43 mouse cellular contexts compared by ENCODE assay signal in genomic region chr6:89740466-89740865, GRCm38 (mm10). TPM values are rescaled to one million over a fixed set of nuclear protein-coding genes. Genes with fewer than 3 reads are reported as not detected.
"Had no signal": no experiment of that assay in that cellular context is flagged by ENCODE, and none has a peak within 500 bp of the region (broad histone marks: within the 10 kb centered on the region; RNA-seq: fewer than 3 reads in every experiment).

Gene Vmn1r41, plus strand, starts transcription at chr6:89740766.

- H3K9ac ChIP-seq: heart, embryonic 12.5 days; heart, embryonic 13.5 days; heart, embryonic 15.5 days; hindbrain, embryonic 12.5 days; hindbrain, embryonic 13.5 days; hindbrain, embryonic 14.5 days; hindbrain, embryonic 15.5 days; intestine, embryonic 15.5 days; kidney, embryonic 15.5 days had no signal

- H3K36me3 ChIP-seq: heart, embryonic 10.5 days; heart, embryonic 12.5 days; heart, embryonic 13.5 days; heart, embryonic 15.5 days; hindbrain, embryonic 10.5 days; hindbrain, embryonic 12.5 days; hindbrain, embryonic 13.5 days; hindbrain, embryonic 15.5 days; intestine, embryonic 15.5 days; kidney, embryonic 15.5 days had no signal

- H3K4me2 ChIP-seq: heart, embryonic 11.5 days; heart, embryonic 12.5 days; heart, embryonic 13.5 days; heart, embryonic 15.5 days; hindbrain, embryonic 12.5 days; hindbrain, embryonic 13.5 days; hindbrain, embryonic 14.5 days; hindbrain, embryonic 15.5 days; intestine, embryonic 15.5 days; kidney, embryonic 15.5 days had no signal

- H3K4me3 ChIP-seq: heart, embryonic 10.5 days; heart, embryonic 12.5 days; heart, embryonic 13.5 days; heart, embryonic 15.5 days; hindbrain, embryonic 10.5 days; hindbrain, embryonic 12.5 days; hindbrain, embryonic 13.5 days; hindbrain, embryonic 15.5 days; intestine, embryonic 15.5 days; kidney, embryonic 15.5 days; layer of hippocampus, adult 2 months had no signal

- H3K9me3 ChIP-seq: heart, embryonic 10.5 days; heart, embryonic 12.5 days; hindbrain, embryonic 13.5 days; hindbrain, embryonic 15.5 days; intestine, embryonic 15.5 days; kidney, embryonic 15.5 days had no signal

- DNase-seq: heart, postnatal 10 days; heart, postnatal 14 days; heart, postnatal 36 days; heart, postnatal 4 days; kidney, adult 11 months; kidney, adult 18-20 months; kidney, adult 2 months; kidney, adult 8-10 months; kidney, adult 9 months; kidney, postnatal 10 days; kidney, postnatal 14 days; kidney, postnatal 25 days; kidney, postnatal 36 days; kidney, postnatal 4 days; layer of hippocampus, adult 9-11 months; layer of hippocampus, postnatal 36 days had no signal

- H3K27ac ChIP-seq: heart, embryonic 10.5 days; heart, embryonic 13.5 days; heart, embryonic 15.5 days; hindbrain, embryonic 10.5 days; hindbrain, embryonic 12.5 days; hindbrain, embryonic 13.5 days; hindbrain, embryonic 14.5 days; hindbrain, embryonic 15.5 days; hindbrain, postnatal 0 days; intestine, embryonic 15.5 days; kidney, embryonic 15.5 days; kidney, postnatal 0 days; layer of hippocampus, adult 2 months had no signal

- ATAC-seq: hindbrain, embryonic 16.5 days; hindbrain, postnatal 0 days; inflammation-experienced regulatory T-cells, adult 6 months; intestine, embryonic 15.5 days; intestine, embryonic 16.5 days; intestine, postnatal 0 days had no signal

- H3K4me1 ChIP-seq: heart, embryonic 10.5 days; heart, embryonic 12.5 days; heart, embryonic 13.5 days; heart, embryonic 15.5 days; hindbrain, embryonic 10.5 days; hindbrain, embryonic 12.5 days; hindbrain, embryonic 13.5 days; hindbrain, embryonic 15.5 days; intestine, embryonic 15.5 days; kidney, embryonic 15.5 days had no signal

- H3K27me3 ChIP-seq: heart, embryonic 12.5 days; heart, embryonic 13.5 days; heart, embryonic 15.5 days; hindbrain, embryonic 12.5 days; hindbrain, embryonic 13.5 days; hindbrain, embryonic 15.5 days; intestine, embryonic 15.5 days; kidney, embryonic 15.5 days had no signal

RNA-seq across cellular contexts. Expression of gene Vmn1r41, which starts in this region (rescaled TPM):
- polyA plus RNA-seq: heart, embryonic 10.5 days; heart, embryonic 11.5 days; heart, embryonic 12.5 days; heart, embryonic 13.5 days; heart, embryonic 14.5 days; heart, embryonic 15.5 days; heart, embryonic 16.5 days; heart, postnatal 0 days; hindbrain, embryonic 10.5 days; hindbrain, embryonic 11.5 days; hindbrain, embryonic 12.5 days; hindbrain, embryonic 13.5 days; hindbrain, embryonic 14.5 days; hindbrain, embryonic 15.5 days; hindbrain, embryonic 16.5 days; hindbrain, postnatal 0 days; inflammation-experienced regulatory T-cells, adult 6 months; intestine, embryonic 14.5 days; intestine, embryonic 15.5 days; intestine, embryonic 16.5 days; intestine, postnatal 0 days; kidney, adult 2 months; kidney, embryonic 14.5 days; kidney, embryonic 15.5 days; kidney, embryonic 16.5 days; kidney, postnatal 0 days; large intestine, adult 2 months had no signal
